Mouse (Mus musculus) neural tube, embryonic 12.5 days (tissue): ENCODE data around the gene Ly6g6f. TPM values are rescaled to one million over a fixed set of nuclear protein-coding genes. Genes with fewer than 3 reads are reported as not detected.

ENCODE experiments used
- ATAC-seq: fragments of 200-750 bp; cut with Nextera tagmentation; 2 replicates; pipeline ENCODE4 v1.8.0; 2017; ENCODE audit warnings: low read depth, mild to moderate bottlenecking, moderate TSS enrichment, moderate library complexity; ENCODE audit not compliant: low FRiP score
- H3K27ac ChIP-seq: fragments of 300-500 bp; sonication (generic); 2 replicates; pipeline ENCODE4 v1.5.1; 2016
- H3K27me3 ChIP-seq: fragments of 300-500 bp; sonication (generic); replicated peaks from 2 replicates; pipeline ENCODE4 v1.6.1; 2016; ENCODE audit warnings: mild to moderate bottlenecking
- H3K36me3 ChIP-seq: fragments of 300-500 bp; sonication (generic); 2 replicates; pipeline ENCODE4 v1.6.1; 2016; ENCODE audit warnings: mild to moderate bottlenecking
- H3K4me1 ChIP-seq: fragments of 300-500 bp; sonication (generic); 2 replicates; pipeline ENCODE4 v1.6.1; 2016
- H3K4me2 ChIP-seq: fragments of 300-500 bp; sonication (generic); replicated peaks from 2 replicates; pipeline ENCODE4 v1.6.1; 2016; ENCODE audit warnings: mild to moderate bottlenecking
- H3K4me3 ChIP-seq: fragments of 300-500 bp; sonication (generic); 2 replicates; pipeline ENCODE4 v1.5.1; 2016
- H3K9ac ChIP-seq: fragments of 300-500 bp; sonication (generic); 2 replicates; pipeline ENCODE4 v1.6.1; 2016; ENCODE audit warnings: mild to moderate bottlenecking
- H3K9me3 ChIP-seq: fragments of 300-500 bp; sonication (generic); 2 replicates; pipeline ENCODE4 v1.6.1; 2016; ENCODE audit warnings: mild to moderate bottlenecking
- WGBS: fragments of 180-500 bp; shearing (Covaris S2); methylation state at CpG from one replicate; pipeline ENCODE4 v1.1.7; 2016; 5-methylcytosine and 5-hydroxymethylcytosine counted together
- polyA plus RNA-seq: library from polyadenylated mRNA; unstranded; fragments of >200 nt; fragmentation: Nextera tagmentation; extraction: Ambion mirVana; gene quantifications from 2 replicates; pipeline ENCODE4 v1.2.1, GENCODE M21; 2016

The Ly6g6f gene
- polyA plus RNA-seq, 1 experiment from 2014 or later = 0.84 TPM

DNA sequence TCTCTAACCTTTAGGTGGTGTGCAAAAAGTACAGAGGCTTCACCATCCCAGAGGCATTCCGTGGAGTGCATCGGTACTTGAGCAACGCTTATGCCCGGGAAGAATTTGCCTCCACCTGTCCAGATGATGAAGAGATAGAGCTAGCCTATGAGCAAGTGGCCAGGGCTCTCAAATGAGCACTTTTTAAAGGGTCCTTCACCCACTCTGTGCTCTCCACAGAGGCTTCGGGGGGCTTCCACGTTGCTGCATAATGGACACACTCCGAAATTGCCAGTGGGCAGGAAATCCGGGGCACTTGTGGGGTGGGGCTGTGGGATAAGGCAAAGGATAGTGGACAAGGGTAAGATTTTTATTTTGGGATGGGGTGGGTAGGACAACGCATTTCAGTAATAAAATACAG, 27.1 kb downstream of the Ly6g6f start:
- H3K9me3 ChIP-seq = no peaks in the 10 kb centered on the region
- H3K4me1 ChIP-seq = peaks cover 21% of the 10 kb centered on the region
- 0 out of 2 replicates have a peak, but pooled peaks have one; percentile 0 for ATAC-seq
- peak overlapping the region; percentile 94 for H3K4me2 ChIP-seq
- no peak overlapping the region for H3K4me3 ChIP-seq
- 70% methylated on average over 9 of the region's 9 CpGs for WGBS
- 0 out of 2 replicates have a peak overlapping the region, but pooled peaks have one; percentile 13 for H3K9ac ChIP-seq
- H3K27ac ChIP-seq = no peak overlapping the region
- H3K27me3 ChIP-seq = no peaks in the 10 kb centered on the region
- peaks cover 56% of the 10 kb centered on the region for H3K36me3 ChIP-seq

DNA sequence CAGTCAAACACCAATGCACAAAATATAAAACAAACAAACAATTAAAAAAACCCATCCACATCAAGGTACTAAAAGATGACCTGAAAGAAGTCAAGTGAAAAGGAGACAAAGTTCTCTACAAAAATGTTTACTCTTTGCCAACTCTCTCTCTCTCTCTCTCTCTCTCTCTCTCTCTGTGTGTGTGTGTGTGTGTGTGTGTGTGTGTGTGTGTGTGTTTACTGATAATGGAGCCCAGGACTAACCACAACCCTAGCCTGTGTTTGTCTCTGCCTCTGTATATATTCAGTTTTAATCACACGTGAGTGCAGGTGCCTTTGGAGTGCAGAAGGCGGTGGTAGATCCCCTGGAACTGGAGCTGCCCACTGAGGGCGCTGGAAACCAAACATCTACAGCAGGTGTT, 28.3 kb downstream of the Ly6g6f start:
- Histone ChIP-seq H3K4me2 (no peak overlapping the region), H3K4me1 (peaks cover 30% of the 10 kb centered on the region), H3K9me3 (no peaks in the 10 kb centered on the region), H3K27me3 (no peaks in the 10 kb centered on the region), H3K36me3 (peaks cover 53% of the 10 kb centered on the region), H3K4me3 (no peak overlapping the region), H3K27ac (no peak overlapping the region), H3K9ac (no peak overlapping the region)
- ATAC-seq = no peak
- WGBS = 79% methylated on average over 3 of the region's 3 CpGs

DNA sequence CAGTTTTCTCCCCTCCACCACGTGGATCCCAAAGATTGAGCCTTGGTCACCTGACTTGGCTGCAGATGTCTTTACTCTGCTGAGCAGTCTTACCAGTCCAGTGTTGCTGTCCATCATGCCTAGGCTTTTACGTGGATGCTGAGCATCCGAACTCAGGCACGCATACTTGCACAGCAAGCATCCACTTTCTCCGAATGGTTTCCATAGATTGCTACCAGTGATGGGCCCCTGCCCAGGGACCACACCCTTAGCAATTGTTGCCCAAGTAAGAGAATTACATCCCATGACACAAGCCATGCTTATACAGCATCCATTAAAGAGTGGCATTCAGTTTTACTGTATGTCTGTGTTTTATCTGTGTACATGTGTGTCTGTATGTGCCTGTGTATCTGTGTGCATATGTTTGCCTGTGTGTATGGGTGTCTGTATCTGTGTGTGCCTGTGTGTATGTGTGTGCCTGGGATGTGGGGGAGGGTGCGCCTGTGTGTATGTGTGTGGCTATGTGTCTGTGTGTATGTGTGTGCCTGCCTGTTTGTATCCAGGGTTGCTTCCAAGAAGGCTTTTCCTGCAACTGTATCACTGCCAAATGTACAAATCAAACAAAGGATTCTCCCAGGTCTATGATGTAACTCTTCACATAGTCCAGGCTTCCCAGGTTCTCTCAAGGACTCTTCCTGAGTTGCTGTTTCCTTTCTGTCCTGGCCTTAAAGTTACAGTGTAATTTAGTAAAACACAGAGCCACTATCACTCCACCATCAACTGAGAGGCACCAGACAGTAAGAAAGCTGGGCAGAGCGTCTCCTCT, 29.5 kb downstream of the Ly6g6f start:
- ATAC-seq = no peak
- no peak overlapping the region for H3K27ac ChIP-seq
- 92% methylated on average over 7 of the region's 7 CpGs for WGBS
- peaks cover 43% of the 10 kb centered on the region for H3K36me3 ChIP-seq
- H3K27me3 ChIP-seq = no peaks in the 10 kb centered on the region
- no peak overlapping the region for H3K4me3 ChIP-seq
- no peaks in the 10 kb centered on the region for H3K9me3 ChIP-seq
- peaks cover 40% of the 10 kb centered on the region for H3K4me1 ChIP-seq
- H3K9ac ChIP-seq = no peak overlapping the region
- no peak overlapping the region for H3K4me2 ChIP-seq

DNA sequence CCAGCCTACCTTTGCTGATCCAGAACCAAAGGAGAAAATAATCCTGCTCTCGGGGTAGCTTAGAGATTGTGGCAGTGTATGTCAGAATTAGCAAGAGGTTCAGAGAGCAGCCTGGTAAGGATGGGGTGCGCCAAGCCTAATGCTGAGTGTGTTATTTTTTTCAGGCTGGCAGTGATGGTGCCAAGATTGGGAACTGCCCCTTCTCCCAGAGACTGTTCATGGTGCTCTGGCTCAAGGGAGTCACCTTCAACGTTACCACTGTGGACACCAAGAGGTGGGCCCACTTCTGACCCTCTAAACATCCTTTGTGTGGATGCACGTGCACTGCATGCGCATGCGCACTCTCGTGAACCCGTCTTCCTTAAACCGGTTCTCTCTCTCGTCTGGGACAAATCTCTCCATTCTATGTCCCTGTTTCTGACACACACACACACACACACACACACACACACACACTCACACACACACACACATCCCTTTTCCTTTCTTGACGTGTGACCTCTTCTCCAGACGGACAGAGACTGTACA, 33.1 kb downstream of the Ly6g6f start:
- Histone ChIP-seq H3K4me3 (peak overlapping the region; percentile 42), H3K36me3 (peaks cover 35% of the 10 kb centered on the region), H3K9ac (peak overlapping the region; percentile 80), H3K9me3 (no peaks in the 10 kb centered on the region), H3K4me1 (peaks cover 46% of the 10 kb centered on the region), H3K27ac (peak overlapping the region; percentile 83), H3K27me3 (no peaks in the 10 kb centered on the region), H3K4me2 (peak overlapping the region; percentile 82)
- 84% methylated on average over 12 of the region's 12 CpGs for WGBS
- no peak for ATAC-seq

DNA sequence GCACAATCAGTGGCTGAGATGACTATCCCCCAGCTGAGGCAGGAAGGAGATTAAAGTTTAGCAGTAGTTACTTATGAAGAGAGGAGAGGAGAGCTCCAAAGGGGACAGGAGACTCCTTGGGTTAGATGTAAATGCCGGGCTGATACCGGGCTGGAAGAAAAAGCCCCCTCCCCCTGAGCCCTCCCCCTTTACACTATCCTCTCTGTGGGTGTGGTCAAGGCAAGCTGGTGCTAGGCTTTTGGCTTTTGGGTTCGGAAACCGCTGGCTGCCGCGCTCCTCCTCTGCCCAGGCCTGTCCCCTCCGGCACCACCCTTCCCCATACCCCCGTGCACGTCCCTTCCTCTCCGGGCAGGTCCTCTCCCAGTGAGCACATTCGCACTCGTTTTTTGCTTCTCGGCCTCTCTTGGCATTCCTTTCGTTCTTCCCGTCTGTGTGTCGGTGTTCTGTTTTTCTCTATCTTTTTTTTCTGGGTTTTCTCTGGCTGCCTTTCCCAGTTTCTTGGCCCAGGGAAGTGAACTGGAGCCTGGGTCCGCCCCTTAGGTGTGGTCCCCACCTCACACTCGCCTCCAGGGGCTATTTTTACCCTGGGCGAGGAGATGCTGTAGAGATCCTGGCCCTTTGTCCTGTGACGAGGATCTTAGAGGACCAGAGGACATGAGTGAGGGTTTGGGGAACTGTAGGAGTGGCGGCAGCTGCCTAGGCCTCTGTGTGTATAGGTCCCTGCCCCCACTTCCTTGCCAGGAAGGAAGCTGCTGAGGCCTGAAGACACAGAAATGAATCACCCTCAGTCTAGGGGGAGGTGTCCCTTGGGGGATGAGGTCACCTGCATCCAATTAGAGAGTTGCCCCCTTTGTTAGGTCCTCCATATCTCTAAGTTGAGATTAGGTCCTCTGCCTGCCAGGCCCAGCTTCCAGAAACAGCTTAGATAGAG, 34.0 kb downstream of the Ly6g6f start:
- 2% methylated on average over 21 of the region's 21 CpGs for WGBS
- peak overlapping the region; percentile 83 for H3K27ac ChIP-seq
- H3K27me3 ChIP-seq = no peaks in the 10 kb centered on the region
- ATAC-seq = peak; percentile 61
- peak overlapping the region; percentile 82 for H3K4me2 ChIP-seq
- peak overlapping the region; percentile 42 for H3K4me3 ChIP-seq
- H3K9me3 ChIP-seq = no peaks in the 10 kb centered on the region
- H3K9ac ChIP-seq = peak overlapping the region; percentile 80
- H3K36me3 ChIP-seq = peaks cover 33% of the 10 kb centered on the region
- H3K4me1 ChIP-seq = peaks cover 52% of the 10 kb centered on the region

DNA sequence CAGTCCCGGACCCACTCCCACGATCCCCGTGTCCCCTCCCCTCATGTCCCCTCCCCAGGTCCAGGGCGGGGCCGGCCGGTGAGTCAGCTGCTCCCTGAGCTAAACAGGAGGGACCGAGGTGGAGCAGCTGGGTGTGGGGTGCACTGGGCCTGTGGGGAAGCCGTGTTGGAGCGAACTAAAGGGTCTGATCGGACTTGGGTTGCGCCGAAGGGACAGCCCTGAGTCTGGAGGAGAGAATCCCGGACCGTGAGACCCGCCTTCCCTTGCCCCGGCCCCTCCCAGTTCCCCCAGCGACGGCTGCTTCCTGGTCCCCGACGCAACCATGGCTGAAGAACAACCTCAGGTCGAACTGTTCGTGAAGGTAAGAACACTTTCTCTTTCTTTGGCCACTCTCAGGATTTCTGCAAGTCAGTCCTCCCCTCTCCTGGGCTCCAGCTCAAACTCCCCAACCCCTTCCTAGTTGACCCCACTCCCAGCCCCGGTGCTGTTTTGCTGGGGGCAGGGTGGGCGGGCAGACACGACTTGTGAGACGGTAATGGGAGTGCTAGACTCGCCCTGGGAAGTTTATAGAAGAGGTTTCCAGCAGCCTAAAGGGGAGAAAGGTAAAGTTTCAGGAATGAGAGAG, 35.2 kb downstream of the Ly6g6f start:
- under 1% methylated on average over 27 of the region's 27 CpGs for WGBS
- peak overlapping the region; percentile 80 for H3K9ac ChIP-seq
- no peaks in the 10 kb centered on the region for H3K27me3 ChIP-seq
- H3K9me3 ChIP-seq = no peaks in the 10 kb centered on the region
- peak overlapping the region; percentile 69 for H3K27ac ChIP-seq
- peaks cover 22% of the 10 kb centered on the region for H3K36me3 ChIP-seq
- no peak for ATAC-seq
- H3K4me3 ChIP-seq = peak overlapping the region; percentile 42
- peaks cover 56% of the 10 kb centered on the region for H3K4me1 ChIP-seq
- H3K4me2 ChIP-seq = peak overlapping the region; percentile 82

DNA sequence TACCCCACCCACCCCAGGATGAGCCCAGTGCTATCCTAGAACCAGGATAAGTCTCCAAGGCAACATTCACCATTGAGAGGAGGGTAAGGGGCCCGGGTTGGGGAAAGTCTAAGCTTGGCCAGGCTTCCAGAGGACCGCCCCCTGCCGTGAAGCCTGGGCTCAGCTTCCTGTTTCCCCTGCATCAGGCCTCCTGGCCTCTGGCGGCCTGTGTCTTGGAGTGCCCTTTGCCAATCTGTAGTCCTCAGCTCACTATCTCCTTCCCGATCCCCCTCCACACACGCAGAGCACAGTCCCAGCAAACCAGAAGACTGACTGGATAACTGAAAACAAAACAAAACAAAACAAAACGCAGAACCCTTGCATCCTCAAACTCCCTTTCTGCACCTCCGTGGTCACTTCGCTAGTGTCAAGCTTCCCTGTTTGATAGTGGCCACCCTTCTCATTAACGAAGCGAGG, 35.8 kb downstream of the Ly6g6f start, which contains the start of gene Clic1:
Clic1 (plus strand) TSS at position 406 of the 456 bp plus-strand sequence.
- Histone ChIP-seq H3K4me3 (peak within 1 kb of the TSS; percentile 42), H3K4me1 (peaks cover 59% of the 10 kb centered on the region), H3K27ac (peak within 1 kb of the TSS; percentile 69), H3K9ac (peak within 1 kb of the TSS; percentile 80), H3K9me3 (no peaks in the 10 kb centered on the region), H3K4me2 (peak within 1 kb of the TSS; percentile 82), H3K27me3 (no peaks in the 10 kb centered on the region), H3K36me3 (peaks cover 18% of the 10 kb centered on the region)
- WGBS = 3% methylated on average over 11 of the region's 11 CpGs
- ATAC-seq = no peak

DNA sequence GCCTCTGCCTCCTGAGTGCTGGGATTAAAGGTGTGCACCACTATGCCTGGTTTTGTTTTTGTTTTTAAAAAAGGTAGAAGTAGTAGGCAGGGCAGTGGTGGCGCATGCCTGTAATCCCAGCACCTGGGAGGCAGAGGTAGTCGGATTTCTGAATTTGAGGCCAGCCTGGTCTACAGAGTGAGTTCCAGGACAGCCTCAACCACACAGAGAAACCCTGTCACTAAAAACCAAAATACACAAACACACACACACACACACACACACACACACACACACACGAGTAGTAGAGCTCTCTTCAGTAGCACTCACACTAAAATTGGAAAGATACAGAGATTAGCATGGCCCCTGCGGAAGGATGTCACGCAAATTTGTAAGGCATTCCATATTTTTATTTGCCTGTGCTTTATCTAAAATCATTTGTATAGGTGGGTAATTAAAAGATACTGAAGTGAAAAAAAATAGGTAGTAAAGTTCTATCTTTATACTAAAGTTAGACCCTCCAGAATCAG, 36.4 kb downstream of the Ly6g6f start:
- peaks cover 14% of the 10 kb centered on the region for H3K36me3 ChIP-seq
- H3K9me3 ChIP-seq = no peaks in the 10 kb centered on the region
- 75% methylated on average over 5 of the region's 5 CpGs for WGBS
- peaks cover 59% of the 10 kb centered on the region for H3K4me1 ChIP-seq
- H3K27me3 ChIP-seq = no peaks in the 10 kb centered on the region
- H3K27ac ChIP-seq = no peak overlapping the region
- no peak overlapping the region for H3K9ac ChIP-seq
- H3K4me3 ChIP-seq = no peak overlapping the region
- peak overlapping the region; percentile 82 for H3K4me2 ChIP-seq
- no peak for ATAC-seq

DNA sequence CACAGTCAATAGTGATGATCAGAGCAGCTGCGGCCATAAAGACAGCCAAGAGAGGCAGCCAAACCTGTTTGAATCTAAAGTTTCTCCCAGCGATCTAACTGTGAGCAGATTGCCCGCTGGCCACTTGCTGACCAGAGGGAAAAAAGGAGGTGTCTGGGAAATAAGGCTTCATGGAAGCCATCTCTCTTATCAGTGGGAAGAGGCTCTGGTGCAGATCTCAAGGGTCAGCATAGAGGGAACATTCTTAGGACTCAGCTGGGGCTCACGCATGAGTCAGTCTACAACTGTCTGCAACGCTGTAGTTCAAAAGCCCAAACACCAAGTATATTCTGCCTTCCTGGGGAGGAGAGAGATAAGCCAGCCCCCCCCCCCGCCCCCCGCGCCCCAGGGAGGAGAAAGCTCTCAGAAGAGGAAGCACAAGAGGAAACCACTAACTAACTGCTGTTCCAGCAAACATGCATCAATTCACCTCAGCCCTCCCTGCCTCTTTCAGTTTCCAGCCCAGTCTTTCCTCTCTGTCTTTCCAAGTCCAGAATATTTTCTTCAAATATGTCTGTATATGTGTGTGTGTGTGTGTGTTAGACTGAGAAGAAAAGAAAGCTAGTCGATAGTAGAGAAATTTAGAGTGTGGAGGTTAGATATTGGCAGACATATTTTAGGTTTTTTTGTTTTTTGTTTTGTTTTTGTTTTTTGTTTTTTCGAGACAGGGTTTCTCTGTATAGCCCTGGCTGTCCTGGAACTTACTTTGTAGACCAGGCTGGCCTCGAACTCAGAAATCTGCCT, 37.1 kb downstream of the Ly6g6f start:
- H3K4me3 ChIP-seq = no peak overlapping the region
- no peak for ATAC-seq

DNA sequence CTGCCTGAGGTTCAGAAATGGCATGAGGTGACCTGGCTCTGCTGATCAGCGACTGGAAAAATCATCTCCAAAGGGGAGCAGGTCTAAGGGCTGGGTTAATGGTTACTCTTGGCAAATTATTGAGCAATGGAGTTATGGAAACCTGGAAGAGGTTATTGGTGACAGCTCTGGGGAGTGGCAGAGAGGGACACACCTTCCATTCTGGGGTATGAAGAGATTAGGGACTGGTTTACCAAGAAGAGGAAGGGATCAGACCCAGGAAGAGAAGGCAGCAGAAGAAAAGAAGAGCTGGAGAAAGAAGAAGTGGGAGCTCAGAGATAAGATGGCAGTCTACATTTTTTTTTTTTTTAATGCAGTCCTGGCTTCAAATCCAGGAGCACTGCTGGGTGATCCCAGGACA, 37.7 kb downstream of the Ly6g6f start:
- Histone ChIP-seq H3K4me3 (no peak overlapping the region), H3K27ac (no peak overlapping the region), H3K9ac (no peak overlapping the region), H3K27me3 (no peaks in the 10 kb centered on the region), H3K4me1 (peaks cover 56% of the 10 kb centered on the region), H3K4me2 (0 out of 2 replicates have a peak overlapping the region, but pooled peaks have one; percentile 7), H3K36me3 (peaks cover 2% of the 10 kb centered on the region; the same call in 1 of the 2 replicates), H3K9me3 (no peaks in the 10 kb centered on the region)
- WGBS = 59% methylated on average over 1 of the region's 1 CpGs
- no peak for ATAC-seq

More for the DNA sequence above, 37.1 kb downstream of the Ly6g6f start:
- 0 out of 2 replicates have a peak overlapping the region, but pooled peaks have one; percentile 7 for H3K4me2 ChIP-seq
- no peak overlapping the region for H3K9ac ChIP-seq
- peaks cover 59% of the 10 kb centered on the region for H3K4me1 ChIP-seq
- H3K9me3 ChIP-seq = no peaks in the 10 kb centered on the region
- H3K27me3 ChIP-seq = no peaks in the 10 kb centered on the region
- no peak overlapping the region for H3K27ac ChIP-seq
- 34% methylated on average over 11 of the region's 11 CpGs for WGBS
- peaks cover 9% of the 10 kb centered on the region; the same call in 1 of the 2 replicates for H3K36me3 ChIP-seq
